Mouse (Mus musculus) layer of hippocampus, adult 2 months (tissue): ENCODE data around the gene Bicral. TPM values are rescaled to one million over a fixed set of nuclear protein-coding genes. Genes with fewer than 3 reads are reported as not detected.
A peak's percentile ranks its signal among the peaks of the same experiment; 100 is the strongest.
"Not testable (repeated sequence)": the region's sequence is repeated elsewhere in the genome, so short reads cannot be mapped to it uniquely, and the experiment has no call there.

Experiments used
- DNase-seq, 2 experiments: peaks; one replicate each; pipeline ENCODE4 v3.0.0; 2022; ENCODE audit warnings: low spot score in 2 of 2
- H3K27ac ChIP-seq: fragments of 200-600 bp; 2 replicates; pipeline ENCODE4 v1.8.1; 2022
- H3K4me3 ChIP-seq: fragments of 200-600 bp; 2 replicates; pipeline ENCODE4 v1.8.1; 2022; ENCODE audit warnings: mild to moderate bottlenecking
- CTCF ChIP-seq: fragments of 200-600 bp; conservative IDR thresholded peaks from 2 replicates; pipeline ENCODE4 v1.8.1; 2022; ENCODE audit warnings: antibody characterized with exemption, mild to moderate bottlenecking, moderate library complexity
- total RNA-seq, 2 experiments: library from RNA; stranded (reverse); gene quantifications; 2 replicates each; pipeline ENCODE4 v1.2.3; 2021

The Bicral gene
- total RNA-seq, 2 experiments from 2014 or later: 56.1 to 61.3 TPM

DNA sequence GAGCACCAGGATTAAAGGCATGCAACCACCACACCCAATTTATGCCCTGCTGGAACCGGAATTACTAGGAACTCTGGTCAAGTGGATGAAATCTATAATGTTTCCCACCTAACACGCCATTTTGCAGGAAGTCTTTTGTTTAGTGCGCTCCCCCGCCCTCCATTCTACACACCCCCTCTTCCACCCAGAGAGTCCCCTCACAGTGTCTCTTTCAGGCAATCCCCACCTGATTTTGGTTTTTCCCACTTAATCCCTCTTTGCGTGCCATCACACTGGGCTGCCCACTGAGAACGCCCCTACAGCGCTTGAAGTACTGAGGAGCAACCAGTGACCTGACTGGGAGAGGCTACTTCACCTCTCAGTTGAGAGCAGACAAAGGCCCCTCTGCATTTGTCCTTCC is 11.1 kb downstream of the Bicral start:
- no peak for TF ChIP-seq CTCF
- no peak for DNase-seq
- no peak overlapping the region for H3K4me3 ChIP-seq
- no peak overlapping the region for H3K27ac ChIP-seq

DNA sequence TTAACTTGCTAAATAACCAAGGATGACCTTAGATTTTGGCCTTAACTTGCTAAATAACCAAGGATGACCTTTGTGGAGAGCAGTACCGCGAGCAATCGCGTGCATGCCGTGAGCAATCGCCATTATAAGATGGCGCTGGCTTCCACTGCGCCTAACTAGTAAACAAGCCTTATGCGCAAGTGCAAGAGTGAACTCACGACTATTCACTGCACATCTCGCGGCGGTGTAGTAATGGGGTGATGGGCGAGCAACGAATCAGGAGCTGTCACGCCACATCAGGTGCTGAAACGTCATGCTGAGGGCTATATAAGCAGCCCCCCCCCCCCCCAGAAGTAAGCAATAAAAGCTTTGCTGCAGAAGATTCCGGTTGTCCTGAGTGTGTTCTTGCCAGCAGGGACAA is 11.7 kb downstream of the Bicral start:
- not testable (repeated sequence) for H3K27ac ChIP-seq, DNase-seq

DNA sequence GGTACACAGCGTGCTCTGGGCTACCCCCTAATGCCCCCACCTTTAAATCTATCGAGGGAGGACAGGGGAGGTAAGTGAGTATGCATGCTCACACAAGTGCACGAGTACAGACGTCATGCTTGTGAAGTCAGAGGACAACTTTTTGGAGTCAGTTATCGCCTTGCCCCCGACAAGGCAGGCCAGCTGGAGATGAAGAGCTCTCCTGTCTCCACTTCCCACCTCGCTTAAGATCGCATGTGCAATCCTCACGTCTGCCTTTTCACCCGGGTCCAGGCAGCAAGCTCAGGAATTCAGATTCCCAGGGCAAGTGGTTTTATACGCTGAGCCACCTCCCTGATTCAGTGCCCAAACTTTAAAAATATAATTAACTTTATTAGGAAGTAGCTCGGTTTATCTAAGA is 13.0 kb downstream of the Bicral start:
- TF ChIP-seq CTCF: no peak
- no peak overlapping the region for H3K4me3 ChIP-seq
- H3K27ac ChIP-seq: no peak overlapping the region
- DNase-seq: no peak

More for the DNA sequence above, 11.7 kb downstream of the Bicral start:
- not testable (repeated sequence) for H3K4me3 ChIP-seq

DNA sequence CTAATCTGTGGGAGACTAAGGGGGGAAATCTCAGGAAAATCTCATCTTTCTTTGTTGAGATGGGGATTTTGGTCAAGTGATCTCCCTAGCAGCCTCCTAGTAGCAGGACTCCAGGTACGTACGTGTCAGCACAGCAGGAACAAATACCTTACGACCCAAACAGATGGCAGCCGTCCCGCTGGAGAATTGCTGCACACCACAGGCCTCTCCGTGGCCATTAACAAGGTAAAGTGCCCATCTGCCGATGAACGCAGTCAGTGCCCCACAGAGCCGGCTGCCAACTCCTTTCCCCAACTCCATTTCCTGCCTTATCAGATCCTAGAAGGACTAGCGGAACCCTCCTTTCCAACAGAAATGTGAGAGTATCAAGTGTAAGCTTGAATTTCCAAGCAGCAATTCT is 13.5 kb downstream of the Bicral start:
- DNase-seq: no peak
- Histone ChIP-seq H3K27ac (no peak overlapping the region), H3K4me3 (no peak overlapping the region)
- TF ChIP-seq CTCF: no peak

DNA sequence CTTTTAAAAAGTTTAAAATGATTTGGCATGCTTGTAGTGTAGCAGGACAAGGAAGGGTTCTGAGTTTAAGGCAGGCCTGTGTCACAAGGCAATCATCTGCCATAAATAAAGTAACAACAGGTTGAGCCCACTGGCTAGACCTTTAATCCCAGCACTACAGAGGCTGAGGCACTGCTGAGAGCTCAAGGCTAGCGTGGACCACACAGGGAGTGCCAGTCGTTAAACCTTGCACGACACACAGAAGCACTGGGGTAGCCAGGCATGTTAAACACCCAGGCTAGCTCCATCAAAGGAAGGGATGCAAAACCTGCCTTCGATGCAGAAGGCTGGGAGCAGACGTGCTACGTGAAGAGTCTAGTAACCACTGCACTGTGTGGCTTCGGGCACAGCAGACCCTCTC is 14.6 kb downstream of the Bicral start:
- DNase-seq: no peak
- H3K27ac ChIP-seq: no peak overlapping the region
- TF ChIP-seq CTCF: no peak
- no peak overlapping the region for H3K4me3 ChIP-seq

DNA sequence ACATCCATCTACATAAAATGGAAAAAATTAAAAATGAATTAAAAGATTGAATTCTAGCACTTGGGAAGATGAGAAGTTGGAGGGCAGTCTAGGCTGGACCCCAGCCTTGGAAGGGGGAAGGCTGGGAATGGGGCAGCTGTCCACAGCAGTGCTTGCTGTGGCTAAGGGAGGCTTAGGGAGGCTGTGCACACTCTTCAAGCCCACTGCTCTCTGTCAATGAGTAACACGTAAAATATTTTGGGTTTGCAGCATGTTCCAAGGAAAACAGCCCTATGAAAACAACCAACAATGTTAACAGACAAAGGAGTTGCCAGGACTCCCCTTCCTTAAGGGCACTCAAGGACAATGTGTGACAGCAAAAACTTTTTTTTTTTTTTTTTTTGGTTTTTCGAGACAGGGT is 15.3 kb downstream of the Bicral start:
- H3K27ac ChIP-seq: no peak overlapping the region
- no peak for TF ChIP-seq CTCF
- DNase-seq: no peak
- H3K4me3 ChIP-seq: no peak overlapping the region

DNA sequence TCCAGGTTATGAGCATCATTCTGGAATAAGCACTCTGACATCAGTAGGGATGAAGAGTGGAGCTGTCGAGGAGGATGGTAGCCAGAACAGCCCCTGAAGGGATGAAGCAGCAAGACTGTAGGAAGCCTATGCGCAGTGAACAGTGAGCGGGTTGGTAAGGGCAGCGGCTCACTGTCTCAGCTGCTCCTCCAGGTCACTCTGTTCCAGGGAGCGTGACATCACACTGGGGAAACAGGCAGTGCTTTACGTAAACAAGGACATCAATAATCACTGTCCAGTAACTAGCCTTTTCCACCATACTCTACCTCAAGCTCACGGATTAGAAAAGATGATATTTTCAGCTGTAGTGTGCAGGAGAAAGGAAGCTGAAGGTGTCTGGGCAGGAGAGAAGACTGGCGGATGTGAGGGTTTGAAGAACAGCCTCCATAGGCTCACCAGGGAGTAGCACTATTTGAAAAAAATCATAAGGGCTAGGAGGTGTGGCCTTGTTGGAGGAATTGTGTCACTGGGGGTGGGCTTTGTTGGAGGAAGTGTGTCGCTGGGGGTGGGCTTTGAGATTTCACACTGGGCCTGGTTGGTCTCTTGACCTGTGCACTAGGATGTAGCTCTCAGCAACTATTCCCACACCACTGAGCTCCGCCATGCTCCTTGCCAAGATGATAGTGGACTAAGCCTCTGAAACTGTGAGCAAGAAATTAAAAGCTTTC is 17.8 kb downstream of the Bicral start:
- DNase-seq: no peak
- TF ChIP-seq CTCF: no peak
- no peak overlapping the region for H3K27ac ChIP-seq

DNA sequence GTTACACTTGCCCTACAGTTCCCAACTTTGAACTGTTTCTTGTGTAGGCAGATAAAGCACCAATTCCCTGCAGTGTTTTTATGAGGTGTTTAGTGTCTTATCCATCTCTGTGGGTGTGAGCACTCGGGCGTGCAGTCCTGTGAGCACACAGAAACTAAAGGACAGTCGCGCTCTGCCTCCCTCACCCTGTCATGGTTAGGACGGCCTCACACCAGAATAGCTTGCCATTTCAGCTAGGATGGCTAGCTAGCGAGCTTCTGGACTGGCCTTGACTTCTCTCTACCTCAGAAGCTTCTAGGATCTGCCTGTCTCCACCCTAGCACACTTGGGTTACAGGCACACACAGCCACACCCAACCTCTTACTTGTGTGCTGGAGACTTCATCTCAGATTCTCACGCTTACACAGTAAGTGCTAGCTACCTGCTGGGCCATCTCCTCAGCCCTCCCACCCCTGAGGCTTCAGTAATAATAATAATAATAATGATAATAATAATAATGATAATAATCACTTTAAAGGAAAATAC is 19.8 kb downstream of the Bicral start:
- Histone ChIP-seq H3K27ac (no peak overlapping the region), H3K4me3 (no peak overlapping the region)
- no peak for TF ChIP-seq CTCF
- no peak for DNase-seq

More for the DNA sequence above, 17.8 kb downstream of the Bicral start:
- H3K4me3 ChIP-seq: no peak overlapping the region

DNA sequence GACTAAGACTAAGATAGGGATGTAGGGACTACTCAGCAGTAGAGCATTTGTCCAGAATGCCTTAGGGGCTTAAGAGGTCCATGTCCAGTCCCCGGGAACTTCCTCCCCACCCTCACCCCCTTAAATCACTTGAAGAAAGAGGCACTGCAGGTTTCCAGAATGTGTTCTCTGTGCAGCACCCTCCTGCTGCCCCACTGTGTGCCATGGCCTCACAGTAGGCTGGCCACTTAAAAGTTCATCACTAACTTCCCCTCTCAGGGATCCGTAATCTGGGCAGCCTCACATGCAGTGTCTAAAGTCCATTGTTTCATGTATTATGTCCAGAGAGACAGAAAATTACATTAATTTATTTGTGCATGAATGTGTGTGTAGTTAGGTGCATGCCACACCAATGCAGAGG is 20.4 kb downstream of the Bicral start:
- DNase-seq: no peak

DNA sequence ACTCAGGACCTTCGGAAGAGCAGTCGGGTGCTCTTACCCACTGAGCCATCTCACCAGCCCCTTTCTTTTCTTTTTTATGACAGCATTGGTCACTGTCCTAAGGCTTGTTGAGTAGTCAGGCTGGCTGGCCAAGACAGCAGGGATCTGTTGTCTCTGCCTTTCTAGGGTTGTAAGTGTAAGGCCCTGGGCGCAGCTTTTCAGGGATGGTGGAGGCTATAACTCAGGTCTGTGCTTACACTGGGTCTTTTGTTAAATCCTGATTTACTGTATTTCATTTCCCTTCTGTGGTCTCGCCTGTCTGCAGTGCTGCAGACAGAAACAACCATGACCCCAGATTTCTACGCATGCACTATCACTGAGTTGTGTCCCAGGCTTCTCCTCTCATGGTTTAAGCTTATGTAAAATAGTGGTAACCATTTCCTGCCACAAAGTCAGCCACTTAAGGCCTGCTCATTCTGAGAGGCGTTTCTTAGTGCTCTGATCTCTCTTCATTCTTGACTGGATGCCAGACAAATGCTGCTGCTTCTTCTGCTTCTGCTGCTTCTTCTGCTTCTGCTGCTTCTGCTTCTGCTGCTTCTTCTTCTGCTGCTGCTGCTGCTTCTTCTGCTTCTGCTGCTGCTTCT is 23.1 kb downstream of the Bicral start:
- Histone ChIP-seq H3K27ac (no peak overlapping the region), H3K4me3 (no peak overlapping the region)
- TF ChIP-seq CTCF: no peak
- no peak for DNase-seq

More for the DNA sequence above, 20.4 kb downstream of the Bicral start:
- no peak overlapping the region for H3K27ac ChIP-seq
- TF ChIP-seq CTCF: no peak
- no peak overlapping the region for H3K4me3 ChIP-seq

DNA sequence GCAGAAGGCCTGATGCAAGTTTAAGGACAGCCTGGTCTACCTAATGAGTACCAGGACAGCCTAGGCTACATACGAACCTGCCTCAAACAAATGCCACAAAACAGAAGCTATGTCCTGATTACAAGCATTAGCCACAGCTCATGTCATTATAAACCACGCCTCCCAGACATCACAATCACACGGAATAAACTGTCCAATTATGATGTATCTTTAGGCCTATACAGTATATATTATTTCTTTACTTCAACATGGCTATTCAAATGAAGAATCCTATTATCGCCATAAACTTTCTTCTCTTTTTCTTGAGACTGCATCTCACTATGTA is 25.3 kb downstream of the Bicral start:
- Histone ChIP-seq H3K27ac (no peak overlapping the region; the same call in 1 of the 2 replicates), H3K4me3 (no peak overlapping the region)
- no peak for DNase-seq
- TF ChIP-seq CTCF: no peak

DNA sequence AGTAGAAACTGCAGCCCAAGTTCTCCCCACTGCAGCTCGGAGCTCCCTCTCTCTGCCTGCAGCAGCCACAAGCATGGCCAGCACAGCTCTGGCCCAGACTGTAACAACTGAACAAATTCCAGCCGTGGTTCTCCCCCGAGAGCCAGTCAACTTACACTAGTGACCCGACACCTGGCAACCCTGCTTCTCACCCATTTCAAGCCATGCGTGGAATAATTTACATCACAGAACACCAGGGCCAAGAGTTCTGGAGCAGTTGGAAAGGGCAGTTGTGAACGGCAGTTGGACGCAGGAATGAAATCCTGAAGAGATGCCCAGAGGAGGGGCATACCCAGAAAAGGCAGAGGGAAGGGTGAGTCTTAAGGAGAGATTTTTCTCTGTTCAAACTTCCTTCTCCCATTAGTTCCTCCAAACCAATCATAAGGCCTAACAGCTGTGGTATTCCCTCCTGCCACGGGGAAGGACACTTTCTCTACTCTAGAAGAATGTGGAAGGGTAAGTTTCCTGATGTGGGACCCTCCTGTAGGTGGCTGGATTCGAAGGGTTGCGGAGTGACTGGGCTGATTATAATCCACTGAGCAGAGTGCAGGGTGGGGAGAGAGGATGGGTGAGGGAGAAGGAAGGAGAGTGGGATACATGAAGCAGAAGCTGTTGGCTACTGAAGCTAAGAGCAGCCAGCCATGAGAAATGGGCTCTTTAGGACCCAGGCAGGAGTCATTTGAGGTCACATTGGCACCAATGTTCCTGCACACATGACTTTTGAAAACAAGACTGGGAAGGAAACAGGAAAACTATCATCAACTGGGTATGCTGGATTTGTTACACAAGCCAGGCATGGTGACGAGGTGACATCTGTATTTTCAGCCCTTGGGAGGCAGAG is 25.9 kb downstream of the Bicral start:
- TF ChIP-seq CTCF: no peak
- Histone ChIP-seq H3K27ac (peak overlapping the region; percentile 36; the same call in 1 of the 2 replicates), H3K4me3 (no peak overlapping the region)
- DNase-seq: no peak
